Mouse (Mus musculus): ENCODE results near the gene Vti1a.

- TF ChIP-seq CTCF (conservative IDR thresholded peaks at IDR 0.05; ENCODE audit: low read length) (no peak), POU5F1 (IDR thresholded peaks at IDR 0.05; ENCODE audit: borderline replicate concordance, low read length) (no peak), NANOG (IDR thresholded peaks at IDR 0.05; ENCODE audit: borderline replicate concordance, low read length) (no peak)
These were observed 103.9 kb downstream of the Vti1a start for GRCm38 (mm10) chr19:55419961-55420360.
